Mouse (Mus musculus) C2C12 (cell line): ENCODE measurements around the gene 1700003F12Rik.

Experiments
- CTCF ChIP-seq: IDR thresholded peaks from one replicate; pipeline ENCODE4 v1.5.1; 2011; ENCODE audit not compliant: control insufficient read depth, insufficient read depth, insufficient read length
- MAX ChIP-seq: IDR thresholded peaks from one replicate; pipeline ENCODE4 v1.6.1; 2011; ENCODE audit warnings: mild to moderate bottlenecking, control low read depth
- MYOG ChIP-seq: IDR thresholded peaks from one replicate; pipeline ENCODE4 v1.6.1; 2011; ENCODE audit not compliant: control insufficient read depth, insufficient read length; ENCODE audit errors: extremely low read depth
- USF1 ChIP-seq: IDR thresholded peaks from one replicate; pipeline ENCODE4 v1.6.1; 2011; ENCODE audit warnings: low read depth, mild to moderate bottlenecking, control low read depth, moderate library complexity

- TF ChIP-seq MYOG (no peak), CTCF (no peak), MAX (no peak), USF1 (peak; percentile 93)
These were observed 22.3 kb downstream of the 1700003F12Rik start for GRCm38 (mm10) chr2:154569071-154569748.
